18 mouse cellular contexts compared by ENCODE assay signal in the genomic region with DNA sequence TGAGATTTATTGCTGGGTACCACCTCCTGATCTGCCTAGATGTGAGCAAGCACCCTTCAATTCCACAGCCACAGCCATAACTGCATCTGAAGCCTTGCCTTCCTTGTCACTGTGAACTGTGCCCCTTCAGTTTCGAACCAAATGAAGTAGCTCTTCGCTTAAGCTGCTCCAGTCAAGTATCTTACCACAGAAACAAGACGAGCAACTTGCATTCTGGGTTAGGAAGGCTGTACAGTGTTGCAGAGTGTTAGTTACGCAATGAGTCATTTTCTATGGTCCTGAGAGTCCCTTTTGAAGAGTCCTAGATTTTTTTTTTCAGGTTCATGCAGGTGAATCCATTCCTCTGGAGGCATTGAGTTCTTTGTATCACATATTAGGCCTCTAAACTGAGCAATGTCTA.
"Had no signal": no experiment of that assay in that cellular context is flagged by ENCODE, and none has a peak within 500 bp of the region (broad histone marks: within the 10 kb centered on the region; RNA-seq: fewer than 3 reads in every experiment).

No protein-coding gene starts in this region.

- H3K4me1 ChIP-seq: liver, embryonic 12.5 days; lung, embryonic 15.5 days; megakaryocyte, embryonic 14.5 days; neural tube, embryonic 12.5 days had no signal

- H3K4me3 ChIP-seq: liver, embryonic 12.5 days; lung, embryonic 15.5 days; megakaryocyte, embryonic 14.5 days; midbrain, embryonic 13.5 days; midbrain, embryonic 15.5 days; neural tube, embryonic 12.5 days; stomach, embryonic 15.5 days had no signal

- H3K27ac ChIP-seq: liver, embryonic 12.5 days; liver, embryonic 14.5 days; lung, embryonic 15.5 days; macrophage; midbrain, embryonic 13.5 days; midbrain, embryonic 15.5 days; neural tube, embryonic 12.5 days; stomach, embryonic 15.5 days; stomach, postnatal 0 days had no signal

- DNase-seq: retina, postnatal 1 day; right cerebral cortex, adult 18-20 months; right cerebral cortex, postnatal 25 days; right cerebral cortex, postnatal 4 days; spleen, adult 18-20 months; thymus, adult 2 months; thymus, postnatal 25 days; thymus, postnatal 4 days had no signal
